Mouse (Mus musculus) kidney, postnatal 14 days (tissue): ENCODE results near the gene Upp2.

Experiments used
- DNase-seq: peaks from one replicate; pipeline ENCODE4 v3.0.0; 2022; ENCODE audit warnings: mixed read lengths

Upp2 gene

DNA sequence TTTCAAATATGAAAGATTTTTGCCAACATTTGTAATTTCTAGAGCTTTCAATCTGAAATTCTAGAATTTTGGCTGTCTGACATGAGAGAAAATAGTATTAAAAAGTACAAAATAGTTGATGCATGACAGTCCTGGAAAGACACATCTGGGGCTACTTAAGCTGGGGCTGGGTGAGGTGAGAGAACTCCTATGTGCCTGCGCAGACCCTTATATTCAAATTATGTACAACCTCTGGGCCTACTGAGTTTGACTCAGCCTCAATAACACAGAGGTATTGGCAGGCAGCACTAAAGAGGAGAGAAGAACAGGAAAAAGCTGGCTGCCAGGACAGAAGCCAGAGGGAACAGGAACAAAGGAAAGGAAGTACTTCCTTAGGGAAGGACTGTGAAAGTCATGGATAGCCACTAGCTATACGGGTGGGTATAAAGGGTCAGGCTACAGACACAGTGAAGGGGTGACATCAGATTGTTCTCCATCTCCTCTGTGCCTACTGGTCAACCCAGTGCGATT is 211.9 kb downstream of the Upp2 start:
- DNase-seq = no peak

GRCm38 (mm10) chr2:58783526-58783925 is 216.4 kb downstream of the Upp2 start:
- no peak for DNase-seq

DNA sequence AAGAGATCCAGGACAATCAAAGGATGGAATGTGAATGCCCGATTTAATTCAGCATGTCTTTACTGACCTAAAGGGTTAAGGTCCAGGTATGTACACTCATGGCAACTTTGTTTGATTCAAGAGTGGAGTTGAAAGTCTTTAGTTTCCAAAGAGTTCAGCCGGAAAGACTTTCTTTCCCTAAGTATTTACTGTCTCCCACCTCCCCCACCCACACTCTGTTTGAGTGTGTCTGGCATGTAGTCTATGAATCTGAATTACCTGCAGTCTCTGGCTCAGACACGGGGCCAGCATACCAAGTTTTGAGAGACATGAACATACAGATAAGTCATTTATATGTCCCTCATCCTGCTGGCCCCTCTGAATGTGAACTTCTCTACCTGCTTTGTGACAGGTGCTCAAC is 219.1 kb downstream of the Upp2 start:
- no peak for DNase-seq

DNA sequence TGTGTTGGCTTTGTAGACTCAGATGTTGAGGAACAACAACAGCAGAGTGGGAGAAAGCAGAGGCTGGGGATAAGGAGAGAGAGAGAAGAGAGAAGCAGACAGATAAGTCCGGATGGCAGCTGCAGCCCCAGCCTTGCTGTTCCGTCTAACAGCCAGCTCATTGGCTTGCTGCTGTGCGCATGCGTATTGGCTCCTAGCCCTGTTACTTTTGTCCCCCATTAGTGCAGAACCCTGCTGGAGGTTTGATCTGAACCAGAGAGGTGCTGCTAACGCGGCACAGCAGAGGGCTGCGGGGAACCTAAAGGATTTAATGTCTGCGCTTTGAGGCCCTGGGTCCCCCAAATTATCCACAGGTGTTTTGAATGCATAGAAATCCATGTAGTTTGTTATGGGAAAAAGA is 219.6 kb downstream of the Upp2 start:
- DNase-seq = no peak

DNA sequence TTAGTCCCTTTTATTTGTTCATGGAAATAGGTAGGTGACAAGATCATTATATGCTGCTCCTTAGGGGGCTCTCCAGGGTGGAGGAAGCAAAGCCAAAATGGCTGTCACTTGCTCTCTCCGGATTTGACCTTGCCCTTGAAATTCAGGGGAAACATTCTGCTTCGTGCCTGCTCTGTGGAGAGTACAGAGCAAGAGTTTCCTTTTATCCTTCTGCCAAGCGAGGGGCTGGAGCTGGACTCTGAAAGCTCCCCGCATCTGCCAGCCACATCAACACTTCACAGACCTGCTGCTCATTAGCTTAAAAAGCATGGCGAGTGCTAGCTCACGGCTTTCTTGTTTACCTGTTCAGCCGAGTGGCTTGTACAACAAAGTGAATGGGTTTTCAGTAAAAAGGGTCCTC is 220.3 kb downstream of the Upp2 start:
- DNase-seq = no peak

DNA sequence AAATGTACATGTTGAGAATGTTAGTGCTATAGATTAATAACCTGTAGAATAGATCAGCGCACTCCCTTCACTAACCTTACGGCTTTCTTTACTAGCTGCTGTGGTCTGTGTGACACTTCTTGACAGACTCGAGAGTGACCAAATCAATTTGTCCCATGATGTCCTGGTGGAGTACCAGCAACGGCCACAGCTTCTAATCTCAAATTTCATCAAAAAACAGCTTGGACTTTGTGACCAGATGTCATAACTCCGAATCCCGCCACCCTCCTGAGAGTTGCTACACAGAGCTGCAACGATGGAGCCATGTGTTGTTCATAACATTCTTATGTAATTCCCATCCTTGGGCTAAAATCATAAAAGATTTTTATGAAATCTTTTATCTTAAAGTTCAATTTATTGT is 222.8 kb downstream of the Upp2 start:
- DNase-seq = no peak

- DNase-seq = no peak
These were observed 223.3 kb downstream of the Upp2 start for GRCm38 (mm10) chr2:58790361-58790760.

DNA sequence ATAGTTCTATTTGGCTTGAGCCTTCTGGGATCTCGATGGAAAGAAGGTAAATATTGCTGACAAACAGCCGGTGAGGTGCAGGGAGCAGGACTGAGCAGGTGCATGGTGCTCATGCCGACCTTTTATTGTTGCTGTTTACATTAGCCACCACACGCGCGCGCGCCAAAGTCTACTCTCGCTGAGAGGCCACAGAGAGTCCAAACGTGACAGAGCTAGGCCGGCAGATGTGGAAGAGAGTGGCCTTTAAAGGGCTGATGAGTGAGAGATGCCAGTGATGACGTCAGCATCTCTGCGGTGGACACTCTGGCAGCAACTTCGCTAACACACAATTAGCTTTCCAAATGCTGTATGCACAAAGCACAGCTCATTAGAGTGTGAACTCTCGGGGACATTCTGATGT is 227.4 kb downstream of the Upp2 start:
- no peak for DNase-seq

- DNase-seq = no peak
These were observed 228.3 kb downstream of the Upp2 start for GRCm38 (mm10) chr2:58795432-58795831.

DNA sequence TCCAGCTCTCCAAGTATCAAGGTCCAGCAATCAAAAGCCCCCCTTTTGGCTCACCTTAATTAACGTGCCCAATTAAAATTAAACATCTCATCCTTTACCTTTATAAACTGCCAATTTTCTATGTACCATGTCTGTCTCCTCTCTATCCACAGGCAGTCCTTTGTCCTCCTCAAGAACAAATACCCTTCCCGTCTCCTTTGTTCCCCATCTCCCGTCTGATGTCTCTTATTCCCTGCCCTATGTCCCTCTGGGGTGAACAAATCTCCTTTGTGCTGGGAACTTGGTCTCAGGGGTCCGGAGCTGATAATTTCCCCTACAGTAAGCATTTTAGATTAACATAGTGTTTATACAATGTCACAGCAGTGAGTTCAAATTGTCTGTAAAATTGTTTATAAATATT is 230.4 kb downstream of the Upp2 start:
- no peak for DNase-seq

GRCm38 (mm10) chr2:58799126-58799525 is 232.0 kb downstream of the Upp2 start:
- no peak for DNase-seq

DNA sequence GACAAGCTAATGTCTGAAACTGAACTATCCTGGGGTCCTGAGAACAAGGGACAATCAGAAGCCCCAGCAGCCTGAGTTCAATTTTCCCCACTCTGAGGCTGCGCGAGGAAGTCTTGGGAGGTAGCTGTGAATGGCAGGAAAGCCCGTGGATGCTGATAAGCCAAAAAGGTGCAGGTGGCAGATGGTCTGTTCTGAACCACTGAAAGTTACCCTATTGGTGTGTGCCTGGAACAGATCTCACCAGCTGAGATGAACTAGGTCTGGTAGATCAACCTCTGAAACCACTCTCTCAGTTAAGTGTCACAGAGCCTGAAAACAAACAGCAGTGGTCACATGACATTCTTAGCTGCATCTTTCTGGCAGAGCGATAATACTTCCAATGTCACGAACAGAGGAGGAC is 232.5 kb downstream of the Upp2 start:
- no peak for DNase-seq

GRCm38 (mm10) chr2:58812941-58813340 is 245.8 kb downstream of the Upp2 start:
- no peak for DNase-seq

DNA sequence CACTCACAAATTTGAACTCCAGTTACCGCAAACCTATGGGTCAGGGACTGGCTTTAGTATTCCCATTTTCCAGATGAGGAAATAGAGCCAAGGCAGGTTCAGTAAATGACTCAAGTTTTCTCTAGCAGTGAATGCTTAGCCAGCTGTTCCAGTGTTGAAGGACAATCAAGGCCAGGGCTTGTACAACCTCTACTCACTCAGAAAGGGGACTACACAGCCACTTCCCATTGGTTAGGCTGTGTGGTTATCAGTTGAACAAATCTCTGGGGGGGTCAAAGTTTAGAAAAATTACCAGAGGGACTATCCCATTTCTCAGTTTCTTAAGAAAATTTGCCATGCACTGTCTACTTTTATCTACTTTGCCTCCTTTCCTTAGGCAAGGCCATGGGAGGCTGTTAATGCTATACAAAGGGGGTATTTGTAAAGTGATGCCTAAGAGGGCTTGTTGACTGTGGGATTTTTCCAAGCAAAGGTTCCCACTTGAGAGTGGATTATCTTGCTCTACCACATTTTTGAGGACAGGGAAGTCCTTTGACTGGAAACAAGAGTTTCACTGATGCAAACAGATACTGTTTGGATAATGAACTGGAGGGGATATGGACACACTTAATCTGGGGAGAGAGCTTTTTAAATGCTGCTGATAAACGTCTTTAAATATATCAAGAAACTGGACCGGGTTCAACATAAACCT is 262.0 kb downstream of the Upp2 start:
- DNase-seq = no peak

DNA sequence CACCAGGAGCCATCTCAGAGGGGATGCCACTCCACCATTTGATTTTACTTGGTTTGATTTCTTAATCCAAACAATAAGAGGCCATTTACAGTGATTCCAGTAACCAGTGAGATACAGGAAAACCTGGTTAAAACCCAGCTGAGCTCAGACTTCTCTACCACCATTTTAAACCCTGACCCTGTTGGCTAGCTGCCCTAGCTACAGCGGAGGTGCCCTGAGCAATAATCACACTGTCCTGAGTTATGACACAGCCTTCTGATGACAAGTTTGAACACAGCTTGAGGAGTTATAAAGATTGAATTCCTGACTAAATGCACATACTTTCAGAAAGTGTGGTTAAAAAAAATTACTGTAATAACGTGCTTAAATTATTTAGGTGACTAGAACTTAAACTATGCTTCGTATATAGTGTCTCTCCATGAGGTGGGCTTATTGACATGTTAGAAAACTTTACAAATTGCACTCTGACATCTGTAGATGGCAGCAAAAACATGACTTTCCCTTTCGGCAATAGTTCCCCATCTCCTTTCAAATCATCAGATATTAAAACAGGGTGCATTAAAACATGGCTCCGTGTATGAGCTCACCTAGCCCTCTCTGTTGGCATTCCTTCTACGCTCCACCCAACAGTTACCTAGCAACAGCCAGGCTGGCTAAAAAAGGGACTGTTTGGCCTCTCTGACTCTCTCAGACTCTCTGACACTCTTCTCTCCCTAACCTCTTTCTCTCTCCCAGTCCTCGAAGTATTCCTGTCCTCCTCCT is 263.1 kb downstream of the Upp2 start:
- DNase-seq = peak; percentile 62

- DNase-seq = peak; percentile 52
These were observed 265.3 kb downstream of the Upp2 start for GRCm38 (mm10) chr2:58832253-58832980.

DNA sequence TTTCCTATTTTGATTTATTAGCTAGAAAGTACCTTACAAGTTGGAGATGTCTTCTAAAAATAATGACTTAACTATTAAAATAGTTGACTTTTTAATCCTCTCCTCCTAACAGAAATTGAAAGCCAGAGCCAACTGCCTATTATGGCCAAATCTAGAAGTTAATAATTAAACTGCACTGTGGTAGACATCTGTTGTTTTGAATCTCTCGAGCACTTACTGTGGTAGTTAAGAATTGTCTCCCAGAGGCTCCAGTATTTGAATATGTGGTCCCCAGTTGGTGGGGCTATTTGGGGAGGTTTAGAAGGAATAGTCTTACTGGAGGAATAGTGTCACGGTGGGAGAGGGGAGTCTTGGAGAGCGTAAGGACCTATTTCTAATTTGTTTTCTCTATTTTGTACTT is 273.9 kb downstream of the Upp2 start:
- peak; percentile 46 for DNase-seq

DNA sequence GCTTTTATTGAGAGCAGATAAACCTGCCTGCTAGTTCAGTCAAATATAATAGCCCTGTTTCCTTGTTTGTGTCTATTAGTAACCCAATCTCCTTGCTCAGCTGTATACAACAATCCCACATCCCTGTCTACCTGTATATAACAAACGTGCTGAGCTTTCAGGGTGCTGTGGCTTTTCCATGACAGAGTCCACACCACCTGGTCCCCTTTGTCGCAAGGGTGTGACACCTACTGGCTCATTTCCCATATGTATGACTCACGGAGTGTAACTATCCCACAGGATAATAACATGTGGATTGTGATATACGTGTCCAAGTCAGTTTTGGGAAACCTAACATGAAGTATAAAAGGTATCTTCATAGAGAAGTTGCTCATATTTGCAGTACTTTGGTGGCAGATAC is 275.3 kb downstream of the Upp2 start:
- DNase-seq = no peak
